Mouse (Mus musculus): ENCODE data around the gene Gss.

DNA sequence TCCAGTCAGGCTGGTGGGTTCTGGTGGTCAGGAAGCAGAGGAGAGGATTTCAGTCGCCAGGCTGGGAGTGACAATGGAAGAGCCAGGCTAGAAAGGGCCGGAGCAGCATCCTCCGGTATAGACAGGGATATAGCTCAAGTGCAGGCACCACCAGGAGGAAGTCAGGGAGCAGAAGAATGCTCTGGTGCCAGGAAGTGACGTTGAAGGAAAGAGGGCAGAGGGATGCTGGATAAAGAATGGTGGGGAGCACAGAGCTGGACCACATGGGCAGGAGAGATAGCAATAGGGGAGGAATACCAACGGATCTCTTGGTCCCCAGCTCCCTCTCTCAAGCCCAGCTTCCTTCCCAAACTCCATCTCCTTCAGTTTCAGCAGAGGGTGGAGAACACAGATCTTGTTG lies 79.1 kb downstream of the Gss start:
- TF ChIP-seq CTCF (IDR thresholded peaks at IDR 0.05; ENCODE audit: low read depth) (no peak), EP300 (optimal IDR thresholded peaks at IDR 0.05) (no peak)

Measured in stomach, postnatal 0 days (tissue).